Mouse (Mus musculus) intestine, embryonic 14.5 days (tissue): Measurements from ENCODE around the gene Rce1. TPM values are rescaled to one million over a fixed set of nuclear protein-coding genes. Genes with fewer than 3 reads are reported as not detected.

Experiments used
- ATAC-seq: fragments of 200-750 bp; cut with Nextera tagmentation; replicated peaks from 2 replicates; pipeline ENCODE4 v1.8.0; 2017; ENCODE audit warnings: low read depth, moderate number of reproducible peaks, moderate TSS enrichment, moderate library complexity; ENCODE audit not compliant: low FRiP score, low TSS enrichment
- DNase-seq: peaks from one replicate; pipeline ENCODE4 v3.0.0-alpha.2; 2018; ENCODE audit warnings: low spot score
- H3K27ac ChIP-seq: fragments of 300-500 bp; sonication (generic); 2 replicates; pipeline ENCODE4 v1.5.1; 2014; ENCODE audit warnings: low read depth, mild to moderate bottlenecking, control low read depth
- H3K27me3 ChIP-seq: fragments of 300-500 bp; sonication (generic); replicated peaks from 2 replicates; pipeline ENCODE4 v1.6.1; 2014; ENCODE audit warnings: low read length, control low read depth; ENCODE audit not compliant: control insufficient read depth, insufficient read depth
- H3K36me3 ChIP-seq: fragments of 300-500 bp; sonication (generic); 2 replicates; pipeline ENCODE4 v1.6.1; 2014; ENCODE audit warnings: low read length, control low read depth; ENCODE audit not compliant: control insufficient read depth, insufficient read depth
- H3K4me1 ChIP-seq: fragments of 300-500 bp; sonication (generic); replicated peaks from 2 replicates; pipeline ENCODE4 v1.6.1; 2014; ENCODE audit warnings: low read length, control low read depth, mixed read lengths; ENCODE audit not compliant: control insufficient read depth, insufficient read depth
- H3K4me2 ChIP-seq: fragments of 300-500 bp; sonication (generic); 2 replicates; pipeline ENCODE4 v1.6.1; 2014; ENCODE audit warnings: low read length
- H3K4me3 ChIP-seq: fragments of 300-500 bp; sonication (generic); 2 replicates; pipeline ENCODE4 v1.5.1; 2014; ENCODE audit warnings: low read depth, low read length, control low read depth, mixed read lengths
- H3K9ac ChIP-seq: fragments of 300-500 bp; sonication (generic); 2 replicates; pipeline ENCODE4 v1.6.1; 2014; ENCODE audit warnings: mild to moderate bottlenecking, low read length
- H3K9me3 ChIP-seq: fragments of 300-500 bp; sonication (generic); 2 replicates; pipeline ENCODE4 v1.6.1; 2016; ENCODE audit warnings: low read length, control low read depth; ENCODE audit not compliant: control insufficient read depth
- WGBS: fragments of 180-500 bp; shearing (Covaris S2); extraction: QIAGEN DNeasy Blood & Tissue Kit; methylation state at CpG from one replicate; pipeline ENCODE4 v1.1.7; 2014; 5-methylcytosine and 5-hydroxymethylcytosine counted together
- polyA plus RNA-seq: library from polyadenylated mRNA; unstranded; fragments of >200 nt; fragmentation: Nextera tagmentation; extraction: Ambion mirVana; gene quantifications from 2 replicates; pipeline ENCODE4 v1.2.1, GENCODE M21; 2014

Gene Rce1
- polyA plus RNA-seq, result 75.3 and 78.6 TPM in 2 replicates

DNA sequence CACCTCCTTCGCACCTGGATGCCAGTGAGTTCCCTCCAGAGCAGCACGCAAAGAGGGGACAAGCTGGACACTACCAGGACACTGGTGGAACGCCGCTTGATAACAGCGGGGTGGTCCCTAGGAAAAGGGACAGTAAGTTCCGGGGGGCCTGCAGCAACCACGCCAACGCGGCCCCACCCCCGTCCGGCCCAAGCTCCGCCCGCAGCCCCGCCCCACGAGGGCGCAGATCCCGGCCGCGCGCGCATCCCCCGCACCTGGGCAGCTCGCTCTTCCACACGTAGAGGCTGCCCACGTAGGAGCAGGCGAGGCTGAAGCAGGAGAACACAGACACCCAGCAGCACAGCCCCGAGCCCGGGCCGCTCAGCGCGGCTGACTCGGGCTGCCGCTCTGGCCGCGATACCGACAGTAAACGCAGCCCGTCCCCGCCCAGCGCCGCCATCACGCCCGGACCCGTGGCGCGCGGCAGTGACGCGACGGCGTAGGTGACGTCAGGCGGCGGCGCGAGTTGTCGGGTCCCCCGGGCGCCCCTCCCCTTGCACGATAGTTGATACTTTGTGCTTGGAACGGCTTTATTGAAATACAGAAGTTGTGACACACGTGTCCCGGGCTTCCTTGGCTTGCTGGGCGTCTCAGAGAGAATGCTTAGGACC is at the start of gene Rce1:
Gene Rce1 (minus strand): TSS at position 463 of the 650 bp plus-strand sequence.
- H3K27ac ChIP-seq, result peak within 1 kb of the TSS; percentile 89
- H3K4me3 ChIP-seq, result peak within 1 kb of the TSS; percentile 85
- H3K4me1 ChIP-seq, result peaks cover 11% of the 10 kb centered on the region
- H3K9ac ChIP-seq, result peak within 1 kb of the TSS; percentile 87
- H3K36me3 ChIP-seq, result peaks cover 33% of the 10 kb centered on the region
- no peaks in the 10 kb centered on the region for H3K27me3 ChIP-seq
- ATAC-seq (peak; percentile 90), DNase-seq (peak; percentile 98)
- H3K9me3 ChIP-seq, result no peaks in the 10 kb centered on the region
- peak within 1 kb of the TSS; percentile 85 for H3K4me2 ChIP-seq
- WGBS, result under 1% methylated on average over 64 of the region's 64 CpGs

DNA sequence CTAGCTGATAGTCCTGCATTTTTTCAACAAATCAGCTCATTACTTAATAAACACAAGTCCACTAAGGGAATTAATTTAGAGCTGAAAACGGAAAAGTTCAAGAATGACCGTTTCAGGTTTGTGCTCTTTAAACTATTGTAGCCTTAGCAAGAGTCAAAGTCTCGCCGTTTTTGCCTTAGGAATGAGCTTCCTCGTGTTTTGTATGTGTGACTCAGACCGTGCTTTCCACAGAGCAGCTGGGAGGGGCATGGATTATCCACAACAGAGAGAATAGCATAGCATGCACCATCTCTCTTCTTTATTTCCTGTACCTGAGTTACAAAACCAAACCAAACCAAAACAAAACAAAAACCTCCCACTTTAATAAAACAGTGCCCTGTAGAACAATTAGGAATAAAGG is 47.0 kb upstream of the Rce1 start:
- no peak for ATAC-seq
- H3K4me3 ChIP-seq, result no peak overlapping the region
- WGBS, result 60% methylated on average over 6 of the region's 6 CpGs

DNA sequence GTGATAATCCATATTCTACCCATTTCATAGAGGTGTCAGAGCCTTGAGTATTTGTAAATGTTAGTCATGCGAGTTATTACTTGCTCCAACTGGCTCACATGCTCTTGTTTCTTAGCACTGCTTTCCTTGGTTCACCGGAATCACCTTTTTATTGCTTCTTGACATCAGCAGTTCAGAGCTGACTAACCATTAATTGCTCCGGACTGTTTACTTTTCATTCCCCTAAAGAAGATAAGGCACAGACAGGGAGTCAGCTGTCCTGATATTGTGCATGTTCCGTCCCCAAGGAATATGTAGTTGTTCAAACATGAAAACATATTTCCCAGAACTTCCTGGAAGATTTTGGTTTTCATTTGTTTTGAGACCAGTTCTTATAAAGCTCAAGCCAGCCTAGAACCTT is 45.3 kb upstream of the Rce1 start:
- no peak overlapping the region for H3K4me2 ChIP-seq
- 35% methylated on average over 4 of the region's 4 CpGs for WGBS
- no peaks in the 10 kb centered on the region for H3K4me1 ChIP-seq
- no peaks in the 10 kb centered on the region for H3K27me3 ChIP-seq
- H3K9ac ChIP-seq, result no peak overlapping the region
- H3K9me3 ChIP-seq, result no peaks in the 10 kb centered on the region
- H3K36me3 ChIP-seq, result no peaks in the 10 kb centered on the region
- no peak for DNase-seq
- H3K4me3 ChIP-seq, result no peak overlapping the region
- ATAC-seq, result peak; percentile 60; the same call in 1 of the 2 replicates
- H3K27ac ChIP-seq, result no peak overlapping the region

More for the DNA sequence above, 47.0 kb upstream of the Rce1 start:
- Histone ChIP-seq H3K27ac (no peak overlapping the region), H3K9ac (no peak overlapping the region), H3K4me1 (no peaks in the 10 kb centered on the region), H3K36me3 (no peaks in the 10 kb centered on the region), H3K27me3 (no peaks in the 10 kb centered on the region), H3K9me3 (no peaks in the 10 kb centered on the region), H3K4me2 (no peak overlapping the region)
- no peak for DNase-seq

DNA sequence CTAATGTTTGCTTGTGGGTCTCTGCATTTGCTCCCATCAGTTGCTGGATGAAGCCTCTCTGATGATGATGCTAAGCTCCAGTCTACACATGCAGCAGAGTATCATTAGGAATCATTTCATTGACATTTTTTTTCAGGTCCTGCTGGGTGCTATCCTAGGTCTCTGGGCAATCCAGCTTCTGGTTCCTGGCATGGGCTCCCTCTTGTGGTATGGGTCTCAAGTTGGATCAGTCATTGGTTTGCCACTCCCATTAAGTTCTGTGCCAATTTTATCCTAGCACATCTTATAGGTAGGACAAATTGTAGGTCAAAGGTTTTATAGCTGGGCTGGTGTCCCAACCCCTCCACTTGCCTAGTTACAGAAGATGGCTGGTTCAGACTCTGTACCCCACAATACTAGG is 41.4 kb upstream of the Rce1 start:
- no peak for DNase-seq
- H3K4me3 ChIP-seq, result no peak overlapping the region

DNA sequence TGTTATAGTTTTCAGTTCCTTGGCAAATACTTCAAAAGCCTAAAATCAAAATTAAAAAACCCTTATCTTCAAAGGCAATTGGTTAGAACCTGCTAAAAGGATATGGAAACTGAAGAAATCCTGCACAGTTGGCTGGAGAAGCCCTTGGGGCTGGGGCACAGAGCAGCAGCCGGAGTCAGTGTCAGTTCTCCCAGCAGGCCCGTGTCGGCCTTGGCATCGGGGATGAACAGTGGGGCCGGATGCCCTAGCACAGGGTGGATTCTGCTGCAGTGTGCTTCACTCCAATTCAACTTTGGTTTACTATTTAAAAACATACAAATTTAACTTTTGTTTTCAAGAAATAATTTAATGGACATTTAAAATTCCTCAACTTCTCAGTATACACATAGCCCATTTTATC is 32.7 kb upstream of the Rce1 start:
- Histone ChIP-seq H3K4me2 (no peak overlapping the region), H3K27ac (no peak overlapping the region), H3K4me1 (no peaks in the 10 kb centered on the region), H3K9me3 (no peaks in the 10 kb centered on the region), H3K9ac (no peak overlapping the region), H3K36me3 (no peaks in the 10 kb centered on the region), H3K27me3 (no peaks in the 10 kb centered on the region), H3K4me3 (no peak overlapping the region)
- WGBS, result 90% methylated on average over 5 of the region's 5 CpGs
- ATAC-seq, result no peak
- DNase-seq, result no peak

More for the DNA sequence above, 41.4 kb upstream of the Rce1 start:
- no peaks in the 10 kb centered on the region for H3K36me3 ChIP-seq
- H3K27ac ChIP-seq, result no peak overlapping the region
- ATAC-seq, result no peak
- no peaks in the 10 kb centered on the region for H3K4me1 ChIP-seq
- H3K9ac ChIP-seq, result no peak overlapping the region
- no peaks in the 10 kb centered on the region for H3K27me3 ChIP-seq
- H3K4me2 ChIP-seq, result no peak overlapping the region
- H3K9me3 ChIP-seq, result no peaks in the 10 kb centered on the region

DNA sequence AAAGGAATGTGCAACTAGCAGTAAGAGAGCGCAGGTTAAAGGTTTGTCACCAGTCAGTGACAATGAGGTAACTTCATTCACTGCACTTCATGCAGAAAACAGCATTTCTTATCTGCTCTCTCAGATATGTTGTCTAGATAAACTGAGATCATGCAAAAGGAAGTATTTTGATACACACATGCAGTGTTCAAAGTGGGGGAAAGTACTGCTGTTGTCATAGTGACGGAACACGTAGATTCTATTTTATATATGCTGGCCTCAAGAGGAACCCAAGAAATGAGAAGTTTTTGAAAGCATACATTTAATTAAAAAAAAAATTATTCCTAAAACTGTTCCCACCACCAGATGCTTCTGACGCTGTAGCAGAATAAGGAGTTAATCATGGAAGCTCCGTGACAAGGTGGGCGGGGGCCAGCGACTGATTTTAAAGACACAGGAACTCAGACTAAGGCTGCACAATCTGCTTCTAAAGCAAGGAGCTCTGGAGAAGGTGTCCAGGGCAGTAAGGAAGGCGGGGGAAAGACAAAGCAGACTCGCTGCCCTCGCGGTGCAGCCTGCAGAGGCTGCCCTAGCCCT is 21.6 kb upstream of the Rce1 start:
- no peak overlapping the region for H3K9ac ChIP-seq
- no peak overlapping the region for H3K4me3 ChIP-seq
- no peaks in the 10 kb centered on the region for H3K27me3 ChIP-seq
- H3K27ac ChIP-seq, result no peak overlapping the region
- no peaks in the 10 kb centered on the region for H3K9me3 ChIP-seq
- H3K36me3 ChIP-seq, result no peaks in the 10 kb centered on the region
- H3K4me2 ChIP-seq, result no peak overlapping the region
- no peaks in the 10 kb centered on the region for H3K4me1 ChIP-seq
- DNase-seq, result no peak
- 72% methylated on average over 11 of the region's 11 CpGs for WGBS
- no peak for ATAC-seq

DNA sequence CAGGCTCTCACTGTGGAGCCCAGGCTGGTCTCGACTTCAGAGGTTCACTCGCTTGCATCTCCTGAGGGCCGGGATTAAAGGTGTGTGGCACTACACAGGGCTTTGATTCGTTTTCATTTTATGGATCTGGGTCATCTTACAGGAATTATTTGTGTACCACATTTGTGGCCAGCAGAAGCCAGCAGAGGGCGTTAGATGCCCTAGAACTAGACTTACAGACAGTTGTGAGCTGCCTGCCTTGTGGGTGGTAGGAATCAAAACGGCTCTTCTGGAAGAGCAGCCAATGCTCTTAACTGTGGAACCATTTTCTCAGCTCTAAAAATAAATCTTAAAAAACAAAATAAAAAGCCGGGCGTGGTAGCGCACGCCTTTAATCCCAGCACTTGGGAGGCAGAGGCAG is 18.8 kb upstream of the Rce1 start:
- H3K27ac ChIP-seq, result no peak overlapping the region
- no peak overlapping the region for H3K4me3 ChIP-seq
- WGBS, result 49% methylated on average over 10 of the region's 10 CpGs
- DNase-seq (no peak), ATAC-seq (no peak)
- no peaks in the 10 kb centered on the region for H3K36me3 ChIP-seq
- no peak overlapping the region for H3K9ac ChIP-seq
- no peaks in the 10 kb centered on the region for H3K4me1 ChIP-seq
- no peaks in the 10 kb centered on the region for H3K9me3 ChIP-seq
- H3K27me3 ChIP-seq, result no peaks in the 10 kb centered on the region
- no peak overlapping the region for H3K4me2 ChIP-seq

DNA sequence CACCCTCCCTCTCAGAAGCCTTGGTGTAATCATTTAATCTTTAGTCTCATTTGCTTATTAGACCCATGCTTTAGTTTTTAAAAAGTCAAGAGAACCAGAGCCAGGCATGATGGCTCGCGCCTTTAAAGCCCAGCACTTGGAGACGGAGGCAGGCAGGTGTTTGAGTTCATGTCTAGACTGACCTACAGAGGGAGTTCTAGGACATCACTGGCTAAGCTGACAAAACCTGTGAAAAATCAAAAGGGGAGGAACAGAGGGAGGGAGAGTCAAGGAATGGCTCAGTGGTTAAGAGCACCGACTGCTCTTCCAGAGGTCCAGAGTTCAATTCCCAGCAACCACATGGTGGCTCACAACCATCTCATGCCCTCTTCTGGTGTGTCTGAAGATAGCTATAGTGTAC is 10.5 kb upstream of the Rce1 start:
- Histone ChIP-seq H3K27me3 (0 out of 2 replicates have a peak, but pooled peaks cover 3% of the 10 kb centered on the region), H3K36me3 (no peaks in the 10 kb centered on the region), H3K27ac (no peak overlapping the region), H3K4me1 (no peaks in the 10 kb centered on the region), H3K9me3 (no peaks in the 10 kb centered on the region), H3K9ac (no peak overlapping the region), H3K4me3 (no peak overlapping the region), H3K4me2 (no peak overlapping the region)
- DNase-seq, result no peak
- no peak for ATAC-seq
- WGBS, result 61% methylated on average over 4 of the region's 4 CpGs

DNA sequence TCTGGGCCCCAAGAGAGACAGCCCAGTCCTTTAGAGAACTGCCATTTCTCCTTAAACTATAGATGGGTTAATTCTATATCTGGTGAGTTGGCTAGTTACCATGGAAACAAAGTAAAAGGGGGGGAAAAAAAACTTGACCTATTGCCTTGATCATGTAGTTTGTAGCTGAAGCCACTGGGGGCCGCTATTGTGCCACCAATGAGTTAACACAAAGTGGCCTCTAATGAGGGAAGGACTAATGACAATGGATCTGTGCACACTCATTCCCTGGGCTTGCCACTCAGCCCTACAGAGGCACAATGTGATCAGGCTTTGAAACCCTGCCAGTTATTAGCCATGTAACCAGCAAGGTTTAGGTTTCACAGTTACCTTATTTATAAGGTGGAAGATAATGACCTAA is 3.4 kb upstream of the Rce1 start:
- H3K4me3 ChIP-seq, result no peak overlapping the region
- no peaks in the 10 kb centered on the region for H3K9me3 ChIP-seq
- ATAC-seq (no peak), DNase-seq (peak; percentile 78)
- peaks cover 3% of the 10 kb centered on the region; the same call in 1 of the 2 replicates for H3K36me3 ChIP-seq
- H3K27ac ChIP-seq, result no peak overlapping the region
- peaks cover 11% of the 10 kb centered on the region for H3K4me1 ChIP-seq
- H3K9ac ChIP-seq, result no peak overlapping the region
- 3% methylated on average over 1 of the region's 1 CpGs for WGBS
- no peaks in the 10 kb centered on the region for H3K27me3 ChIP-seq
- no peak overlapping the region for H3K4me2 ChIP-seq
